ENCODE assay signal across 22 mouse cellular contexts in the genomic region with DNA sequence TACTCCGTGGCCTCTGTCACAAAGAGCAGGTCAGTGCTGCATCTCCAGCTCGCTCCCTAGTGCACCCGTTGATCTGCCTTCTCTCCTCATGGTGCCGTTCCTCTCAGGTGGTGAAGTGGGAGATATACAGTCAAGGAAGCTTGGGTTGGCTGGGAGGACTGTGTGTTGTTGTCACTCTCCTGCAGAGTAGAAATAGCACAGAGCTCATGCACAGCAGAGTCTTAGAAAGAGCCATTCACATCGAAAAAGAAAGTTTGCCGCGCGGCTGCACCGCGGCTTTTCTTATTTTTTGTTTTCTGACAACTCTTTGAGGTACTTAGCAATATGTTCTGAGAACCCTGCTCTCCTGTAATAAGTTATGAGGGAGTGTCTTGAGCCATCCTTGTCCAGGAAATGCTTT. TPM values are rescaled to one million over a fixed set of nuclear protein-coding genes. Genes with fewer than 3 reads are reported as not detected.
DNase-seq lines count a peak whose midpoint lies in the region; ATAC-seq and TF ChIP-seq lines count a peak whose summit lies in the region.
"Had no signal": no experiment of that assay in that cellular context is flagged by ENCODE, and none has a peak within 500 bp of the region (broad histone marks: within the 10 kb centered on the region; RNA-seq: fewer than 3 reads in every experiment).

No protein-coding gene starts in this region.

- no peaks in the 10 kb centered on the region; the same call in 1 of the 2 replicates for H3K36me3 ChIP-seq in liver, embryonic 11.5 days (ENCODE audit: control insufficient read depth, insufficient read depth, low read length)
- H3K36me3 ChIP-seq in liver, postnatal 0 days (replicated peaks; ENCODE audit: insufficient read depth, low read length) = no peaks in the 10 kb centered on the region; the same call in 1 of the 2 replicates
- H3K36me3 ChIP-seq: embryonic facial prominence, embryonic 15.5 days had no signal

- no peak for ATAC-seq in liver, embryonic 11.5 days (replicated peaks; ENCODE audit: low FRiP score)
- ATAC-seq in liver, postnatal 0 days = no peak
- no peak for ATAC-seq in erythroblast, adult 5-6 weeks (replicated peaks; ENCODE audit: low FRiP score, poor library complexity, severe bottlenecking)
- ATAC-seq: forebrain, embryonic 15.5 days had no signal

- H3K4me1 ChIP-seq in liver, embryonic 11.5 days (replicated peaks; ENCODE audit: control insufficient read depth, insufficient read depth, low read length) = peaks cover 27% of the 10 kb centered on the region
- H3K4me1 ChIP-seq in bone marrow, adult 2 months (ENCODE audit: control insufficient read depth, insufficient read depth, low read length) = peaks cover 5% of the 10 kb centered on the region; the same call in 1 of the 2 replicates
- H3K4me1 ChIP-seq in liver, postnatal 0 days (ENCODE audit: insufficient read depth) = peaks cover 41% of the 10 kb centered on the region

- WGBS in liver, embryonic 11.5 days = 82% methylated on average over 10 of the region's 10 CpGs
- WGBS in bone marrow, adult 2 months = 80% methylated on average over 10 of the region's 10 CpGs
- WGBS in liver, postnatal 0 days (ENCODE audit: insufficient replicate concordance) = 80% methylated on average over 10 of the region's 10 CpGs

- TF ChIP-seq EP300 in liver, postnatal 0 days (IDR thresholded peaks at IDR 0.05; ENCODE audit: low read depth) = no peak

- no peaks in the 10 kb centered on the region for H3K27me3 ChIP-seq in liver, embryonic 11.5 days (replicated peaks; ENCODE audit: control insufficient read depth, insufficient read depth, low read length)
- H3K27me3 ChIP-seq in liver, postnatal 0 days (ENCODE audit: insufficient read depth, low read length) = no peaks in the 10 kb centered on the region
- H3K27me3 ChIP-seq: embryonic facial prominence, embryonic 15.5 days; forebrain, embryonic 15.5 days; heart, embryonic 15.5 days had no signal

- no peak overlapping the region for H3K9ac ChIP-seq in liver, embryonic 11.5 days (ENCODE audit: low read depth, low read length)
- no peak overlapping the region for H3K9ac ChIP-seq in liver, postnatal 0 days (replicated peaks)
- H3K9ac ChIP-seq: embryonic facial prominence, embryonic 15.5 days; forebrain, embryonic 15.5 days; heart, embryonic 15.5 days; hindbrain, embryonic 14.5 days had no signal

- peaks cover 3% of the 10 kb centered on the region; the same call in 1 of the 2 replicates for H3K9me3 ChIP-seq in liver, embryonic 11.5 days (ENCODE audit: control insufficient read depth, low read length)
- no peaks in the 10 kb centered on the region for H3K9me3 ChIP-seq in liver, postnatal 0 days (ENCODE audit: low read length)
- H3K9me3 ChIP-seq: embryonic facial prominence, embryonic 15.5 days; forebrain, embryonic 15.5 days; heart, embryonic 15.5 days had no signal

- no peak overlapping the region; the same call in 1 of the 2 replicates for H3K4me3 ChIP-seq in gastrocnemius, adult 2 months
- H3K4me3 ChIP-seq in liver, embryonic 11.5 days (ENCODE audit: low read depth, low read length) = no peak overlapping the region
- peak overlapping the region; percentile 10 for H3K4me3 ChIP-seq in bone marrow, adult 2 months (replicated peaks; ENCODE audit: control insufficient read depth, low read depth, low read length)
- no peak overlapping the region for H3K4me3 ChIP-seq in liver, postnatal 0 days (ENCODE audit: low read depth, low read length)
- H3K4me3 ChIP-seq: embryonic facial prominence, embryonic 15.5 days; forebrain, embryonic 15.5 days; heart, embryonic 15.5 days had no signal

- TF ChIP-seq POLR2A in bone marrow, adult 2 months (IDR thresholded peaks at IDR 0.05; ENCODE audit: borderline replicate concordance, control insufficient read depth, low read depth, low read length) = no peak

- intact Hi-C loops in gastrocnemius, adult 2 months (cut with DNase I) = no loop called here
- intact Hi-C loops in gastrocnemius, postnatal 14 days (cut with DNase I; ENCODE audit: low total_unique reads) = no loop called here

- no peak for TF ChIP-seq CTCF in gastrocnemius, adult 2 months (IDR thresholded peaks at IDR 0.05)
- TF ChIP-seq CTCF in bone marrow, adult 2 months (IDR thresholded peaks at IDR 0.05; ENCODE audit: control insufficient read depth, insufficient read depth, low read length) = no peak
- no peak for TF ChIP-seq CTCF in liver, postnatal 0 days (IDR thresholded peaks at IDR 0.05; ENCODE audit: low read depth)

- DNase-seq in gastrocnemius, adult 2 months = no peak
- DNase-seq in gastrocnemius, postnatal 14 days = no peak
- DNase-seq in liver, embryonic 11.5 days (ENCODE audit: low spot score) = no peak
- no peak for DNase-seq in liver
- DNase-seq in liver, postnatal 0 days = no peak
- no peak for DNase-seq in spleen, adult 18-20 months
- DNase-seq: adrenal gland, postnatal 25 days; cerebellum, adult 11 months; cerebellum, adult 8-10 months; cerebellum, postnatal 14 days; embryo, embryonic 11 days; gastrocnemius, postnatal 36 days; heart, adult 18-20 months; heart, postnatal 14 days had no signal

- peak overlapping the region; percentile 58; the same call in 1 of the 2 replicates for H3K27ac ChIP-seq in gastrocnemius, adult 2 months
- no peak overlapping the region for H3K27ac ChIP-seq in liver, embryonic 11.5 days (ENCODE audit: low read depth, low read length)
- H3K27ac ChIP-seq in bone marrow, adult 2 months (ENCODE audit: control insufficient read depth, insufficient read depth, low read depth, low read length, poor library complexity) = peak overlapping the region; percentile 27
- H3K27ac ChIP-seq in liver, postnatal 0 days (ENCODE audit: low read depth) = peak overlapping the region; percentile 57; the same call in 1 of the 2 replicates
- H3K27ac ChIP-seq: embryonic facial prominence, embryonic 15.5 days; forebrain, embryonic 15.5 days; heart, embryonic 15.5 days; hindbrain, embryonic 14.5 days had no signal

- peak overlapping the region; percentile 27 for H3K4me2 ChIP-seq in liver, embryonic 11.5 days
- peak overlapping the region; percentile 40 for H3K4me2 ChIP-seq in liver, postnatal 0 days (ENCODE audit: low read depth, low read length)
- H3K4me2 ChIP-seq: embryonic facial prominence, embryonic 15.5 days; forebrain, embryonic 15.5 days; heart, embryonic 11.5 days; heart, embryonic 15.5 days; hindbrain, embryonic 14.5 days had no signal

RNA-seq across cellular contexts. Expression of gene Gnaq, which starts 10.4 kb away (rescaled TPM):
- 10 to 100 TPM; 12.2 to 15.7 TPM for total RNA-seq in gastrocnemius, adult 2 months (2021)
- total RNA-seq in gastrocnemius, postnatal 14 days (2021) = 10 to 100 TPM; 15.8 to 20.3 TPM
- polyA plus RNA-seq in liver, embryonic 11.5 days (2014; fragmentation: Nextera tagmentation; extraction: Ambion mirVana) = 7.6 and 8.6 TPM in 2 replicates
- 9.0 and 20.0 TPM in 2 replicates for polyA plus RNA-seq in bone marrow, adult 2 months (2011; ENCODE audit: insufficient read depth, insufficient read length, low replicate concordance, missing spikeins)
- polyA plus RNA-seq in liver, postnatal 0 days (2015; fragmentation: Nextera tagmentation; extraction: Ambion mirVana) = 4.9 and 5.3 TPM in 2 replicates
- 5.2 and 12.9 TPM in 2 replicates for total RNA-seq in erythroblast, adult 5-6 weeks (2015; ENCODE audit: low replicate concordance)
- 7.7 and 11.8 TPM in 2 replicates for total RNA-seq in erythroblast, adult 5-6 weeks (2017; ENCODE audit: low replicate concordance)
- total RNA-seq: MEL had no signal
